10 mouse cellular contexts compared by ENCODE assay signal in the genomic region with DNA sequence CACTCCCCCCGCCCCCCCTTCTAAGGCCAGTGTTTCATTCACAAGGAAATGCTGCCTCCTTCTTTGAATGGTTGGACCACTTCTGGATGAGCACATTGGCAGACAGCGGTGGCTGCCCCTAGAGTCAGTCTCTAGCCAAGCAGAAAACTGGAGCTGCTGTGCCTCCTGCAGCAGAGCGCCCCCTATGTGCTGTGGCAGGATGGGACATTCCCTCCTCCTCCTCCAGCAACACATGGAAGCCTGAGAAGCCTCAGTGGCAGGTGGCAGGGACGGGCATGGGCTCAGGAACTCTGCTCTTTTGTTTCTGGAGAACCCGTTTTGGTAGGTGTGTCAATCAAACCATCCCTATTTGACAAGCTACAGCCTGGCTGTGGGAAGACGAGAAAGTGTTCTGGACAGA. TPM values are rescaled to one million over a fixed set of nuclear protein-coding genes. Genes with fewer than 3 reads are reported as not detected.
A peak's percentile ranks its signal among the peaks of the same experiment; 100 is the strongest.
DNase-seq lines count a peak whose midpoint lies in the region; ATAC-seq and TF ChIP-seq lines count a peak whose summit lies in the region.
"Had no signal": no experiment of that assay in that cellular context is flagged by ENCODE, and none has a peak within 500 bp of the region (broad histone marks: within the 10 kb centered on the region; RNA-seq: fewer than 3 reads in every experiment).

No protein-coding gene starts in this region.

- TF ChIP-seq POLR2A in lung, adult 2 months (IDR thresholded peaks at IDR 0.05; ENCODE audit: borderline replicate concordance, extremely low read depth, low read depth, low read length): no peak
- no peak for TF ChIP-seq POLR2A in small intestine, adult 2 months (IDR thresholded peaks at IDR 0.05; ENCODE audit: low read depth, low read length)

- ATAC-seq in forebrain, embryonic 12.5 days (ENCODE audit: low FRiP score): no peak
- ATAC-seq in forebrain, embryonic 14.5 days: no peak
- no peak for ATAC-seq in megakaryocyte progenitor cell, adult 5-6 weeks (replicated peaks; ENCODE audit: poor library complexity)

- peaks cover 31% of the 10 kb centered on the region for H3K4me1 ChIP-seq in forebrain, embryonic 12.5 days
- H3K4me1 ChIP-seq in forebrain, embryonic 14.5 days (ENCODE audit: control insufficient read depth, insufficient read depth, low read length): peaks cover 22% of the 10 kb centered on the region
- peaks cover 14% of the 10 kb centered on the region for H3K4me1 ChIP-seq in lung, adult 2 months (ENCODE audit: control insufficient read depth, insufficient read depth, low read length)
- H3K4me1 ChIP-seq in brown adipose tissue, adult 24 weeks (ENCODE audit: control insufficient read depth, insufficient read depth, insufficient read length, low read length): peaks cover 53% of the 10 kb centered on the region
- peaks cover 13% of the 10 kb centered on the region; the same call in 1 of the 2 replicates for H3K4me1 ChIP-seq in small intestine, adult 2 months (ENCODE audit: control insufficient read depth, insufficient read depth, insufficient read length, low read length)

- no peak overlapping the region for H3K4me3 ChIP-seq in forebrain, embryonic 12.5 days (replicated peaks)
- no peak overlapping the region for H3K4me3 ChIP-seq in forebrain, embryonic 14.5 days (ENCODE audit: low read depth, low read length)
- H3K4me3 ChIP-seq in lung, adult 2 months (replicated peaks; ENCODE audit: extremely low read depth, low read depth, low read length): no peak overlapping the region
- no peak overlapping the region for H3K4me3 ChIP-seq in brown adipose tissue, adult 24 weeks (ENCODE audit: insufficient read depth, low read depth, low read length)
- no peak overlapping the region for H3K4me3 ChIP-seq in small intestine, adult 2 months (ENCODE audit: low read depth, low read length)

- no peaks in the 10 kb centered on the region for H3K27me3 ChIP-seq in forebrain, embryonic 12.5 days
- no peaks in the 10 kb centered on the region for H3K27me3 ChIP-seq in forebrain, embryonic 14.5 days (replicated peaks; ENCODE audit: control insufficient read depth, insufficient read depth, low read length)
- H3K27me3 ChIP-seq in small intestine, adult 2 months (ENCODE audit: control insufficient read depth, insufficient read depth, low read length): no peaks in the 10 kb centered on the region

- no peak overlapping the region for H3K4me2 ChIP-seq in forebrain, embryonic 12.5 days
- H3K4me2 ChIP-seq in forebrain, embryonic 14.5 days (ENCODE audit: low read length): no peak overlapping the region

- TF ChIP-seq CTCF in lung, adult 2 months (IDR thresholded peaks at IDR 0.05; ENCODE audit: insufficient read depth, low read length): peak; percentile 64
- peak; percentile 40; the same call in 1 of the 2 replicates for TF ChIP-seq CTCF in small intestine, adult 2 months (IDR thresholded peaks at IDR 0.05; ENCODE audit: extremely low read depth, insufficient read length, insufficient replicate concordance, low read depth, low read length)

- 59% methylated on average over 6 of the region's 6 CpGs for WGBS in forebrain, embryonic 12.5 days
- WGBS in forebrain, embryonic 14.5 days: 58% methylated on average over 6 of the region's 6 CpGs
- 59% methylated on average over 6 of the region's 6 CpGs for WGBS in lung, adult 2 months
- 73% methylated on average over 6 of the region's 6 CpGs for WGBS in small intestine, adult 2 months

- no peak for DNase-seq in forebrain, embryonic 14.5 days (ENCODE audit: low spot score)
- no peak for DNase-seq in lung, adult 2 months
- DNase-seq in lung, postnatal 25 days (ENCODE audit: low spot score): no peak
- DNase-seq in embryo, embryonic 11 days: no peak

- 0 out of 2 replicates have a peak overlapping the region, but pooled peaks have one; percentile 7 for H3K9ac ChIP-seq in forebrain, embryonic 12.5 days
- H3K9ac ChIP-seq in forebrain, embryonic 14.5 days (ENCODE audit: low read length): no peak overlapping the region

- H3K9me3 ChIP-seq in forebrain, embryonic 12.5 days: no peaks in the 10 kb centered on the region
- H3K9me3 ChIP-seq in forebrain, embryonic 14.5 days (replicated peaks; ENCODE audit: control insufficient read depth, low read length): no peaks in the 10 kb centered on the region

- H3K27ac ChIP-seq in forebrain, embryonic 12.5 days: no peak overlapping the region
- H3K27ac ChIP-seq in forebrain, embryonic 14.5 days (ENCODE audit: low read depth, low read length): no peak overlapping the region
- H3K27ac ChIP-seq in brown adipose tissue, adult 24 weeks (replicated peaks; ENCODE audit: low read depth, low read length): 0 out of 2 replicates have a peak overlapping the region, but pooled peaks have one; percentile 9
- H3K27ac ChIP-seq in small intestine, adult 2 months (ENCODE audit: insufficient read depth, low read depth, low read length): no peak overlapping the region

- H3K36me3 ChIP-seq in forebrain, embryonic 12.5 days (replicated peaks): no peaks in the 10 kb centered on the region
- H3K36me3 ChIP-seq in forebrain, embryonic 14.5 days (ENCODE audit: control insufficient read depth, insufficient read depth, low read length): no peaks in the 10 kb centered on the region
- no peaks in the 10 kb centered on the region for H3K36me3 ChIP-seq in small intestine, adult 2 months (ENCODE audit: control insufficient read depth, insufficient read depth, low read length)

RNA-seq across cellular contexts. Expression of a gene that starts 5.8 kb away (rescaled TPM):
- 22.5 and 23.7 TPM in 2 replicates for polyA plus RNA-seq in forebrain, embryonic 12.5 days (2016; fragmentation: Nextera tagmentation; extraction: Ambion mirVana)
- polyA plus RNA-seq in forebrain, embryonic 14.5 days (2014; fragmentation: Nextera tagmentation; extraction: Ambion mirVana): 12.3 and 16.7 TPM in 2 replicates
- polyA plus RNA-seq in lung, adult 2 months (2012; rRNA removed): 40.8 and 49.5 TPM in 2 replicates
- polyA plus RNA-seq in brown adipose tissue, adult 24 weeks (2012; ENCODE audit: insufficient read depth, insufficient read length, missing spikeins): 9.9 and 13.3 TPM in 2 replicates
- polyA plus RNA-seq in small intestine, adult 2 months (2012; rRNA removed): 6.4 and 9.7 TPM in 2 replicates
- total RNA-seq in megakaryocyte progenitor cell, adult 5-6 weeks (2015): 15.5 and 27.3 TPM in 2 replicates
- total RNA-seq in megakaryocyte progenitor cell, adult 5-6 weeks (2017): 11.0 and 24.6 TPM in 2 replicates

RNA-seq across cellular contexts. Expression of a gene that starts 42.3 kb away (rescaled TPM):
- 120 and 145 TPM in 2 replicates for polyA plus RNA-seq in forebrain, embryonic 12.5 days (2016; fragmentation: Nextera tagmentation; extraction: Ambion mirVana)
- 215 and 216 TPM in 2 replicates for polyA plus RNA-seq in forebrain, embryonic 14.5 days (2014; fragmentation: Nextera tagmentation; extraction: Ambion mirVana)
- polyA plus RNA-seq in lung, adult 2 months (2012; rRNA removed): 5.4 and 8.5 TPM in 2 replicates
- 11.8 and 12.2 TPM in 2 replicates for polyA plus RNA-seq in brown adipose tissue, adult 24 weeks (2012; ENCODE audit: insufficient read depth, insufficient read length, missing spikeins)
- 0.72 and 0.89 TPM in 2 replicates for polyA plus RNA-seq in small intestine, adult 2 months (2012; rRNA removed)
- 3.9 TPM in 2 replicates for total RNA-seq in megakaryocyte progenitor cell, adult 5-6 weeks (2015)
- 6.2 and 9.1 TPM in 2 replicates for total RNA-seq in megakaryocyte progenitor cell, adult 5-6 weeks (2017)

RNA-seq across cellular contexts. Expression of a gene that starts 44.8 kb away (rescaled TPM):
- polyA plus RNA-seq in forebrain, embryonic 12.5 days (2016; fragmentation: Nextera tagmentation; extraction: Ambion mirVana): 1.1 and 1.6 TPM in 2 replicates
- 1.2 and 1.7 TPM in 2 replicates for polyA plus RNA-seq in forebrain, embryonic 14.5 days (2014; fragmentation: Nextera tagmentation; extraction: Ambion mirVana)
- polyA plus RNA-seq in lung, adult 2 months (2012; rRNA removed): 0.86 and 0.98 TPM in 2 replicates
- polyA plus RNA-seq in brown adipose tissue, adult 24 weeks (2012; ENCODE audit: insufficient read depth, insufficient read length, missing spikeins): not detected in 2 replicates
- polyA plus RNA-seq in small intestine, adult 2 months (2012; rRNA removed): 9.7 and 61.2 TPM in 2 replicates
- total RNA-seq in megakaryocyte progenitor cell, adult 5-6 weeks (2015): 0.73 and 0.79 TPM in 2 replicates
- 0.29 and 0.91 TPM in 2 replicates for total RNA-seq in megakaryocyte progenitor cell, adult 5-6 weeks (2017)

RNA-seq across cellular contexts. Expression of a gene that starts 44.9 kb away (rescaled TPM):
- 0.29 TPM in 1 of 2 replicates, not detected in the other for polyA plus RNA-seq in forebrain, embryonic 12.5 days (2016; fragmentation: Nextera tagmentation; extraction: Ambion mirVana)
- polyA plus RNA-seq in forebrain, embryonic 14.5 days (2014; fragmentation: Nextera tagmentation; extraction: Ambion mirVana): 0.19 TPM in 1 of 2 replicates, not detected in the other
- not detected in 2 replicates for polyA plus RNA-seq in lung, adult 2 months (2012; rRNA removed)
- not detected in 2 replicates for polyA plus RNA-seq in brown adipose tissue, adult 24 weeks (2012; ENCODE audit: insufficient read depth, insufficient read length, missing spikeins)
- not detected in 2 replicates for polyA plus RNA-seq in small intestine, adult 2 months (2012; rRNA removed)
- not detected in 2 replicates for total RNA-seq in megakaryocyte progenitor cell, adult 5-6 weeks (2015)
- total RNA-seq in megakaryocyte progenitor cell, adult 5-6 weeks (2017): not detected in 2 replicates
- polyA plus RNA-seq: neural tube, embryonic 11.5 days had no signal

RNA-seq across cellular contexts. Expression of a gene that starts 54.6 kb away (rescaled TPM):
- polyA plus RNA-seq in forebrain, embryonic 12.5 days (2016; fragmentation: Nextera tagmentation; extraction: Ambion mirVana): not detected in 2 replicates
- polyA plus RNA-seq in forebrain, embryonic 14.5 days (2014; fragmentation: Nextera tagmentation; extraction: Ambion mirVana): not detected in 2 replicates
- polyA plus RNA-seq in lung, adult 2 months (2012; rRNA removed): not detected in 2 replicates
- polyA plus RNA-seq in brown adipose tissue, adult 24 weeks (2012; ENCODE audit: insufficient read depth, insufficient read length, missing spikeins): not detected in 2 replicates
- not detected in 2 replicates for polyA plus RNA-seq in small intestine, adult 2 months (2012; rRNA removed)
- total RNA-seq in megakaryocyte progenitor cell, adult 5-6 weeks (2015): not detected in 2 replicates
- not detected in 2 replicates for total RNA-seq in megakaryocyte progenitor cell, adult 5-6 weeks (2017)
- total RNA-seq: left cerebral cortex, adult 8-10 months had no signal
- polyA plus RNA-seq: neural tube, embryonic 11.5 days had no signal
